Mouse (Mus musculus): ENCODE data around the gene Trim5. TPM values are rescaled to one million over a fixed set of nuclear protein-coding genes. Genes with fewer than 3 reads are reported as not detected.
"Not testable (repeated sequence)": the region's sequence is repeated elsewhere in the genome, so short reads cannot be mapped to it uniquely, and the experiment has no call there.

The Trim5 gene
- polyA plus RNA-seq, 2 experiments = 0.22 to 0.28 TPM

DNA sequence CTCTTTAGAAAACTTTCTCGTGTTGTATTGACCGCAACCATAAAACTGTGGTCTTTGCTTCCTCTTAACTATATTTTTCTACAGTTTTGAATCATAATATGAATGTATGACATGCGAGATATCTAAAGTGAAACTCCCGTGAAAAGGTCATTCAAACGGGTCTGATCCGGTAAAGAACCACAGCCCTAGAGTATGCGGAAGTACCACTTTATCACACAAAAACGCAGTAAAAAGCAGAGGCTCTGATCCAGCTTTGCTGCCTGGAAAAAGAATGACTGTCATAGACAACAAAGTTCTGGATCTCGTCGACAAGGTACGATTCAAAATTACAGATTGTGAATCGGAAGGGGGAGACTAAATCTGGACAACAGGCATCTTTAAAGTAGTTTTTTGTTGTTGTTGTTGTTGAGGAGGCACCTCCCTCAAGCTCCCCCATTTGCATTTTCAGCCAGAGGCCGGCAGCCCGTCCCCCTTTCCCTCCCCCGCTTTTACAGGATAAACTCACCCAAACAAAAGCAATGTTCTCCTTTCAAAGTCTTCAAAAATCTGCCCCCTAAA lies 27.0 kb upstream of the Trim5 start:
- Histone ChIP-seq H3K27ac (peak overlapping the region; percentile 27; the same call in 1 of the 2 replicates), H3K4me1 (replicated peaks; ENCODE audit: control insufficient read depth in 2 of 2, insufficient read depth in 2 of 2, low read length in 1 of 2) (no peaks in the 10 kb centered on the region; a peak in 1 of 4 replicates), H3K27me3 (ENCODE audit: control insufficient read depth, insufficient read depth, low read length) (no peaks in the 10 kb centered on the region), H3K9me3 (ENCODE audit: control insufficient read depth, low read length) (no peaks in the 10 kb centered on the region), H3K4me2 (ENCODE audit: low read depth) (peak overlapping the region; percentile 68), H3K9ac (replicated peaks) (peak overlapping the region; percentile 62), H3K36me3 (replicated peaks; ENCODE audit: control insufficient read depth, insufficient read depth, low read depth) (no peaks in the 10 kb centered on the region), H3K4me3 (ENCODE audit: insufficient read depth in 1 of 2, low read depth in 2 of 2, low read length in 2 of 2) (peak overlapping the region; percentile 58 to 63)
- no peak for TF ChIP-seq CTCF (IDR thresholded peaks at IDR 0.05; ENCODE audit: low read depth)
- no peak for TF ChIP-seq EP300 (IDR thresholded peaks at IDR 0.05; ENCODE audit: low read depth)
- WGBS (ENCODE audit: insufficient replicate concordance) = 3% methylated on average over 15 of the region's 15 CpGs
- ATAC-seq (ENCODE audit: insufficient read depth) (peak; percentile 80), DNase-seq (ENCODE audit: low read depth in 3 of 3, low spot score in 3 of 3) (peak in 1 of 3 experiments; percentile 16)

GRCm38 (mm10) chr7:104291638-104292400 lies 3.9 kb upstream of the Trim5 start:
- Histone ChIP-seq H3K27ac (no peak overlapping the region), H3K4me2 (ENCODE audit: low read depth) (no peak overlapping the region), H3K4me1 (replicated peaks; ENCODE audit: control insufficient read depth in 2 of 2, insufficient read depth in 2 of 2, low read length in 1 of 2) (no peaks in the 10 kb centered on the region), H3K27me3 (ENCODE audit: control insufficient read depth, insufficient read depth, low read length) (no peaks in the 10 kb centered on the region), H3K9me3 (ENCODE audit: control insufficient read depth, low read length) (no peaks in the 10 kb centered on the region), H3K9ac (replicated peaks) (no peak overlapping the region), H3K4me3 (ENCODE audit: insufficient read depth in 1 of 2, low read depth in 2 of 2, low read length in 2 of 2) (no peak overlapping the region), H3K36me3 (replicated peaks; ENCODE audit: control insufficient read depth, insufficient read depth, low read depth) (no peaks in the 10 kb centered on the region)
- no peak for TF ChIP-seq CTCF (IDR thresholded peaks at IDR 0.05; ENCODE audit: low read depth)
- TF ChIP-seq EP300 (IDR thresholded peaks at IDR 0.05; ENCODE audit: low read depth) = no peak
- ATAC-seq (ENCODE audit: insufficient read depth) (no peak), DNase-seq (ENCODE audit: low read depth in 3 of 3, low spot score in 3 of 3) (no peak)
- 59% methylated on average over 5 of the region's 5 CpGs for WGBS (ENCODE audit: insufficient replicate concordance)

DNA sequence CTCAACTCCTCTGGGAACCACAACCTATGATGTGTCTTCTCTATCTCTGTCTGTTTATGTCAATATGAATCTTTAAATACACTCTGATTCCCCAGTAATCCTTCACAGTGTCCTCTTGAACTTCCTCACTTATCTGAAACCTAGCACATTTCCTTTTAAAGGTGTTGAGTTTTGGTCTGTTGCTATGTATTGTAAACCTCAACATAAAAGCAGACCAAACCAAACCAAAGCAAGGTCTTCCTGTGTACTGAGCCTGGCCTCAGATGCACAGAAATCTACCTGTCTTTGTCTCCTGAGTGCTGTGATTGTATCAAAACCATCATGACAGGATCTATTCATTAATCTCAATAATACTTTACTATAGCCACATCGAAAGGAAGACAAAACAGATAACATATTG lies 2.7 kb upstream of the Trim5 start:
- TF ChIP-seq EP300 (IDR thresholded peaks at IDR 0.05; ENCODE audit: low read depth) (no peak), CTCF (IDR thresholded peaks at IDR 0.05; ENCODE audit: low read depth) (no peak)
- no peaks in the 10 kb centered on the region for H3K9me3 ChIP-seq (ENCODE audit: control insufficient read depth, low read length)
- H3K27ac ChIP-seq = no peak overlapping the region
- no peak overlapping the region for H3K9ac ChIP-seq (replicated peaks)
- no peaks in the 10 kb centered on the region for H3K4me1 ChIP-seq (replicated peaks; ENCODE audit: control insufficient read depth in 2 of 2, insufficient read depth in 2 of 2, low read length in 1 of 2)
- DNase-seq (ENCODE audit: low read depth in 3 of 3, low spot score in 3 of 3) = no peak
- H3K4me3 ChIP-seq (ENCODE audit: insufficient read depth in 1 of 2, low read depth in 2 of 2, low read length in 2 of 2) = no peak overlapping the region
- WGBS (ENCODE audit: insufficient replicate concordance) = 59% methylated on average over 1 of the region's 1 CpGs
- H3K27me3 ChIP-seq (ENCODE audit: control insufficient read depth, insufficient read depth, low read length) = no peaks in the 10 kb centered on the region
- ATAC-seq (ENCODE audit: insufficient read depth) = no peak
- no peak overlapping the region for H3K4me2 ChIP-seq (ENCODE audit: low read depth)
- no peaks in the 10 kb centered on the region for H3K36me3 ChIP-seq (replicated peaks; ENCODE audit: control insufficient read depth, insufficient read depth, low read depth)

GRCm38 (mm10) chr7:104279361-104279760 lies 8.5 kb downstream of the Trim5 start:
- WGBS (ENCODE audit: insufficient replicate concordance) = 54% methylated on average over 3 of the region's 3 CpGs
- not testable (repeated sequence) for ATAC-seq (ENCODE audit: insufficient read depth)

GRCm38 (mm10) chr7:104265335-104265734 lies 22.6 kb downstream of the Trim5 start:
- not testable (repeated sequence) for ATAC-seq (ENCODE audit: insufficient read depth)
- 65% methylated on average over 2 of the region's 5 CpGs for WGBS (ENCODE audit: insufficient replicate concordance)

More at GRCm38 (mm10) chr7:104279361-104279760, 8.5 kb downstream of the Trim5 start:
- H3K4me1 ChIP-seq (replicated peaks; ENCODE audit: control insufficient read depth in 2 of 2, insufficient read depth in 2 of 2, low read length in 1 of 2); H3K36me3 ChIP-seq (replicated peaks; ENCODE audit: control insufficient read depth, insufficient read depth, low read depth); DNase-seq (ENCODE audit: low read depth in 3 of 3, low spot score in 3 of 3); H3K9ac ChIP-seq (replicated peaks); H3K9me3 ChIP-seq (ENCODE audit: control insufficient read depth, low read length); H3K4me2 ChIP-seq (ENCODE audit: low read depth); H3K27ac ChIP-seq; H3K27me3 ChIP-seq (ENCODE audit: control insufficient read depth, insufficient read depth, low read length); H3K4me3 ChIP-seq (ENCODE audit: insufficient read depth in 1 of 2, low read depth in 2 of 2, low read length in 2 of 2): not testable (repeated sequence)

DNA sequence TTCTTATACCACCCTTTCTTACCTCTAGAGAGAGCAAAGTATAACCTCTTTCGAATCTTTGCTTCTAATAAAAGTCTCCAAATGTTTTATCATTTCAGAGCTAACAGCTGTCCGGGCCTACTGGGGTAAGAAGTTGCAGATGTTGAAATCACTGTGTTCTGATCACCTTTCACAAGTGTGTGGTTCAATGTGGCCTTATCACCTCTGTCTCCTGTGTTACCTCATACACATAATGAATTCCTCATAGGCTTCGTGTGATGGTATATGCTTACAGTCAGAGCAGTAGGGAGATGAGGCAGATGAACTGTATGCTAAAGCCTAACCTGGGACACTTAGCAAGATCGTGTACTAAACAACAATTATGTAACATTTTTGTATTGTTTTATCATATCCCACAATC lies 27.5 kb downstream of the Trim5 start:
- H3K9ac ChIP-seq (replicated peaks); ATAC-seq (ENCODE audit: insufficient read depth); DNase-seq (ENCODE audit: low read depth in 3 of 3, low spot score in 3 of 3); H3K27ac ChIP-seq; H3K4me1 ChIP-seq (replicated peaks; ENCODE audit: control insufficient read depth in 2 of 2, insufficient read depth in 2 of 2, low read length in 1 of 2); H3K36me3 ChIP-seq (replicated peaks; ENCODE audit: control insufficient read depth, insufficient read depth, low read depth); H3K4me3 ChIP-seq (ENCODE audit: insufficient read depth in 1 of 2, low read depth in 2 of 2, low read length in 2 of 2); H3K4me2 ChIP-seq (ENCODE audit: low read depth); H3K27me3 ChIP-seq (ENCODE audit: control insufficient read depth, insufficient read depth, low read length); H3K9me3 ChIP-seq (ENCODE audit: control insufficient read depth, low read length): not testable (repeated sequence)
- WGBS (ENCODE audit: insufficient replicate concordance) = 63% methylated on average over 4 of the region's 4 CpGs

More at GRCm38 (mm10) chr7:104265335-104265734, 22.6 kb downstream of the Trim5 start:
- not testable (repeated sequence) for H3K27me3 ChIP-seq (ENCODE audit: control insufficient read depth, insufficient read depth, low read length); H3K9me3 ChIP-seq (ENCODE audit: control insufficient read depth, low read length); H3K9ac ChIP-seq (replicated peaks); H3K27ac ChIP-seq; H3K36me3 ChIP-seq (replicated peaks; ENCODE audit: control insufficient read depth, insufficient read depth, low read depth); H3K4me3 ChIP-seq (ENCODE audit: insufficient read depth in 1 of 2, low read depth in 2 of 2, low read length in 2 of 2); DNase-seq (ENCODE audit: low read depth in 3 of 3, low spot score in 3 of 3); H3K4me2 ChIP-seq (ENCODE audit: low read depth); H3K4me1 ChIP-seq (replicated peaks; ENCODE audit: control insufficient read depth in 2 of 2, insufficient read depth in 2 of 2, low read length in 1 of 2)

Measured in liver, embryonic 14.5 days (tissue).